Mouse (Mus musculus) testis, adult 2 months (tissue): ENCODE data around the gene Psmb9. TPM values are rescaled to one million over a fixed set of nuclear protein-coding genes. Genes with fewer than 3 reads are reported as not detected.

Experiments
- H3K27ac ChIP-seq: fragments of 200-500 bp; 2 replicates; pipeline ENCODE4 v1.5.1; 2012; ENCODE audit warnings: low read depth, low read length; ENCODE audit not compliant: control insufficient read depth, insufficient read depth
- H3K27me3 ChIP-seq: fragments of 200-500 bp; 2 replicates; pipeline ENCODE4 v1.6.1; 2012; ENCODE audit warnings: mild to moderate bottlenecking, low read length, moderate library complexity; ENCODE audit not compliant: control insufficient read depth, insufficient read depth
- H3K36me3 ChIP-seq: fragments of 200-500 bp; 2 replicates; pipeline ENCODE4 v1.6.1; 2012; ENCODE audit warnings: mild to moderate bottlenecking, low read length; ENCODE audit not compliant: control insufficient read depth, insufficient read depth
- H3K4me1 ChIP-seq: fragments of 200-500 bp; 2 replicates; pipeline ENCODE4 v1.6.1; 2012; ENCODE audit warnings: low read length; ENCODE audit not compliant: control insufficient read depth, insufficient read depth
- H3K4me3 ChIP-seq: fragments of 200-500 bp; 2 replicates; pipeline ENCODE4 v1.5.1; 2012; ENCODE audit warnings: low read depth, mild to moderate bottlenecking, low read length, moderate library complexity, mixed read lengths; ENCODE audit not compliant: control insufficient read depth
- CTCF ChIP-seq: fragments of 200-500 bp; IDR thresholded peaks from 2 replicates; pipeline ENCODE4 v1.5.1; 2012; ENCODE audit warnings: low read depth, mild to moderate bottlenecking, inconsistent platforms, low read length, moderate library complexity; ENCODE audit not compliant: control insufficient read depth, insufficient read depth, insufficient replicate concordance
- POLR2A ChIP-seq: fragments of 200-500 bp; IDR thresholded peaks from 2 replicates; pipeline ENCODE4 v1.6.1; 2012; ENCODE audit warnings: low read depth, mild to moderate bottlenecking, inconsistent platforms, low read length, moderate library complexity; ENCODE audit not compliant: control insufficient read depth
- polyA plus RNA-seq: library from polyadenylated mRNA; depleted of rRNA; stranded (reverse); fragments of >200 nt; gene quantifications from 2 replicates; pipeline ENCODE4 v1.2.3, GENCODE M21; 2012

Psmb9 gene
- polyA plus RNA-seq, 1 experiment = 1.7 TPM

GRCm38 (mm10) chr17:34192852-34193251 is 5.3 kb upstream of the Psmb9 start:
- no peaks in the 10 kb centered on the region for H3K36me3 ChIP-seq
- TF ChIP-seq POLR2A (no peak), CTCF (no peak)
- H3K4me1 ChIP-seq = peaks cover 14% of the 10 kb centered on the region
- no peak overlapping the region for H3K27ac ChIP-seq
- no peak overlapping the region for H3K4me3 ChIP-seq
- H3K27me3 ChIP-seq = no peaks in the 10 kb centered on the region; the same call in 1 of the 2 replicates

- TF ChIP-seq POLR2A (no peak), CTCF (no peak)
- Histone ChIP-seq H3K36me3 (no peaks in the 10 kb centered on the region), H3K27me3 (no peaks in the 10 kb centered on the region), H3K27ac (no peak overlapping the region), H3K4me1 (peaks cover 11% of the 10 kb centered on the region), H3K4me3 (no peak overlapping the region)
Observed at GRCm38 (mm10) chr17:34188986-34189385, 1.4 kb upstream of the Psmb9 start.

GRCm38 (mm10) chr17:34188010-34188409 is 446 bp upstream of the Psmb9 start:
- Histone ChIP-seq H3K27ac (no peak overlapping the region), H3K4me3 (peak overlapping the region; percentile 77), H3K4me1 (peaks cover 11% of the 10 kb centered on the region), H3K27me3 (no peaks in the 10 kb centered on the region), H3K36me3 (no peaks in the 10 kb centered on the region)
- TF ChIP-seq CTCF (no peak), POLR2A (no peak)

GRCm38 (mm10) chr17:34186885-34187260 is 691 bp downstream of the Psmb9 start:
- H3K4me3 ChIP-seq = peak overlapping the region; percentile 77
- H3K36me3 ChIP-seq = no peaks in the 10 kb centered on the region
- H3K4me1 ChIP-seq = peaks cover 8% of the 10 kb centered on the region
- TF ChIP-seq POLR2A = no peak
- no peak for TF ChIP-seq CTCF
- H3K27me3 ChIP-seq = no peaks in the 10 kb centered on the region
- H3K27ac ChIP-seq = peak overlapping the region; percentile 34; the same call in 1 of the 2 replicates

- Histone ChIP-seq H3K27ac (no peak overlapping the region), H3K36me3 (no peaks in the 10 kb centered on the region), H3K4me3 (no peak overlapping the region), H3K27me3 (no peaks in the 10 kb centered on the region), H3K4me1 (peaks cover 8% of the 10 kb centered on the region)
- no peak for TF ChIP-seq CTCF
- no peak for TF ChIP-seq POLR2A
Observed at GRCm38 (mm10) chr17:34185526-34185925, 2.0 kb downstream of the Psmb9 start.

- H3K27me3 ChIP-seq = no peaks in the 10 kb centered on the region
Observed at GRCm38 (mm10) chr17:34183564-34184219, 3.9 kb downstream of the Psmb9 start.

GRCm38 (mm10) chr17:34179913-34180859 is 7.4 kb downstream of the Psmb9 start:
- H3K27ac ChIP-seq = no peak overlapping the region
- no peaks in the 10 kb centered on the region for H3K4me1 ChIP-seq
- TF ChIP-seq POLR2A (no peak), CTCF (no peak)
- no peak overlapping the region for H3K4me3 ChIP-seq
- no peaks in the 10 kb centered on the region for H3K36me3 ChIP-seq
- H3K27me3 ChIP-seq = no peaks in the 10 kb centered on the region

More at GRCm38 (mm10) chr17:34183564-34184219, 3.9 kb downstream of the Psmb9 start:
- Histone ChIP-seq H3K4me1 (peaks cover 8% of the 10 kb centered on the region), H3K4me3 (no peak overlapping the region), H3K27ac (no peak overlapping the region), H3K36me3 (no peaks in the 10 kb centered on the region)
- TF ChIP-seq POLR2A = no peak
- no peak for TF ChIP-seq CTCF
